Mouse (Mus musculus): ENCODE measurements at regions not wholly inside any gene's neighbourhood (a gene's known extent, or its start where the extent isn't known, plus 50 kb on each side); places are given as distances from the start of the nearest gene placed in this dataset.

- no peak for DNase-seq (ENCODE audit: low spot score in 2 of 2)
Observed at GRCm38 (mm10) chr13:35212276-35212675, 185.4 kb upstream of the Eci2 start.

GRCm38 (mm10) chr13:35214219-35214618 lies 187.3 kb upstream of the Eci2 start:
- DNase-seq (ENCODE audit: low spot score in 2 of 2), result no peak

GRCm38 (mm10) chr13:35226142-35226829 lies 199.4 kb upstream of the Eci2 start:
- no peak for DNase-seq (ENCODE audit: low spot score in 2 of 2)

GRCm38 (mm10) chr13:35226944-35227343 lies 200.0 kb upstream of the Eci2 start:
- no peak for DNase-seq (ENCODE audit: low spot score in 2 of 2)

GRCm38 (mm10) chr13:35229601-35230000 lies 202.7 kb upstream of the Eci2 start:
- no peak for DNase-seq (ENCODE audit: low spot score in 2 of 2)

- DNase-seq (ENCODE audit: low spot score in 2 of 2), result no peak
Observed at GRCm38 (mm10) chr13:35233636-35234035, 206.7 kb upstream of the Eci2 start.

GRCm38 (mm10) chr13:35241443-35241842 lies 214.5 kb upstream of the Eci2 start:
- DNase-seq (ENCODE audit: low spot score in 2 of 2), result peak; percentile 7 to 37

- no peak for DNase-seq (ENCODE audit: low spot score in 2 of 2)
Observed at GRCm38 (mm10) chr13:35243946-35244345, 217.1 kb upstream of the Eci2 start.

GRCm38 (mm10) chr13:35257386-35257785 lies 230.5 kb upstream of the Eci2 start:
- no peak for DNase-seq (ENCODE audit: low spot score in 2 of 2)

- no peak for DNase-seq (ENCODE audit: low spot score in 2 of 2)
Observed at GRCm38 (mm10) chr13:35258720-35259119, 231.8 kb upstream of the Eci2 start.

- no peak for DNase-seq (ENCODE audit: low spot score in 2 of 2)
Observed at GRCm38 (mm10) chr13:35283959-35284358, 257.1 kb upstream of the Eci2 start.

- DNase-seq (ENCODE audit: low spot score in 2 of 2), result no peak
Observed at GRCm38 (mm10) chr13:35302088-35302487, 275.2 kb upstream of the Eci2 start.

- DNase-seq (ENCODE audit: low spot score in 2 of 2), result no peak
Observed at GRCm38 (mm10) chr13:35316772-35317171, 289.9 kb upstream of the Eci2 start.

GRCm38 (mm10) chr13:35326682-35327242 lies 299.9 kb upstream of the Eci2 start:
- DNase-seq (ENCODE audit: low spot score in 2 of 2), result no peak

- no peak for DNase-seq (ENCODE audit: low spot score in 2 of 2)
Observed at GRCm38 (mm10) chr13:35328320-35328719, 301.4 kb upstream of the Eci2 start.

GRCm38 (mm10) chr13:35330926-35331325 lies 304.0 kb upstream of the Eci2 start:
- DNase-seq (ENCODE audit: low spot score in 2 of 2), result no peak

- DNase-seq (ENCODE audit: low spot score in 2 of 2), result no peak
Observed at GRCm38 (mm10) chr13:35345507-35346129, 314.0 kb upstream of the Cdyl start.

- no peak for DNase-seq (ENCODE audit: low spot score in 2 of 2)
Observed at GRCm38 (mm10) chr13:35348283-35348682, 311.4 kb upstream of the Cdyl start.

GRCm38 (mm10) chr13:35359345-35359744 lies 300.3 kb upstream of the Cdyl start:
- no peak for DNase-seq (ENCODE audit: low spot score in 2 of 2)

GRCm38 (mm10) chr13:35377487-35377886 lies 282.1 kb upstream of the Cdyl start:
- DNase-seq (ENCODE audit: low spot score in 2 of 2), result no peak

- no peak for DNase-seq (ENCODE audit: low spot score in 2 of 2)
Observed at GRCm38 (mm10) chr13:35379500-35379899, 280.1 kb upstream of the Cdyl start.

- DNase-seq (ENCODE audit: low spot score in 2 of 2), result no peak
Observed at GRCm38 (mm10) chr13:35380224-35381009, 279.2 kb upstream of the Cdyl start.
